Mouse (Mus musculus) macrophage (primary cell): ENCODE results near the gene Slc22a14. TPM values are rescaled to one million over a fixed set of nuclear protein-coding genes. Genes with fewer than 3 reads are reported as not detected.
"Not testable (repeated sequence)": the region's sequence is repeated elsewhere in the genome, so short reads cannot be mapped to it uniquely, and the experiment has no call there.

ENCODE experiments used
- H3K27ac ChIP-seq: fragments of 350-480 bp; formaldehyde crosslinking; 2 replicates; pipeline ENCODE4 v1.9.0; 2021
- H3K36me3 ChIP-seq: fragments of 350-480 bp; formaldehyde crosslinking; 2 replicates; pipeline ENCODE4 v1.9.0; 2021; ENCODE audit errors: inconsistent target
- H3K4me3 ChIP-seq: fragments of 350-480 bp; formaldehyde crosslinking; 2 replicates; pipeline ENCODE4 v1.9.0; 2021; ENCODE audit errors: inconsistent target
- H3K79me2 ChIP-seq: fragments of 350-480 bp; formaldehyde crosslinking; 2 replicates; pipeline ENCODE4 v1.9.0; 2021; ENCODE audit errors: inconsistent target
- WGBS: methylation state at CpG from one replicate; pipeline ENCODE4 v1.1.7; 2026; ENCODE audit warnings: inconsistent platforms; ENCODE audit not compliant: missing documents; 5-methylcytosine and 5-hydroxymethylcytosine counted together
- polyA plus RNA-seq: library from polyadenylated mRNA; stranded (reverse); fragments of 250-400 nt; gene quantifications from 3 replicates; pipeline ENCODE4 v1.2.4, GENCODE M21; 2018; ENCODE audit warnings: inconsistent platforms

Gene Slc22a14
- polyA plus RNA-seq, 1 experiment from 2014 or later = not detected

DNA sequence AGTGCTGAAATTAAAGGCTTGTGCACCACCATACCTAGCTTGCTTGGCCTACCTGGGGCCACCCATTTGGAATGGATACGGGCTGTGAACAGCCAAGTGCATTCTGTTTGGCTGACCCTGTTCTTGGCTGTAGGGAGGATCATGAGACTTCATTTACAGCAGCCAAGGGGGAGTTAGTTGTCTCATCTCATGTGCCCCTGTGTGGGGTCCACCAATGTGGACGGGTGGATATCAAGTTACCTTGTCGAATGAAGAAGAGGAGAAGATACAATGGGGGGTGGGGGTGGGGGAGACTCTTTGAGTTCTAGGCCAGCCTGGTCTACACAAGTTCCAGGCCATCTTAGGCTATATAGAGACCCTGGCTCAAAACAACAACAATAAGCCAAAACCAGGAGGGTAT is 9.7 kb upstream of the Slc22a14 start:
- Histone ChIP-seq H3K79me2 (no peaks in the 10 kb centered on the region), H3K27ac (no peak overlapping the region), H3K36me3 (no peaks in the 10 kb centered on the region), H3K4me3 (no peak overlapping the region)
- WGBS = 100% methylated on average over 3 of the region's 3 CpGs

DNA sequence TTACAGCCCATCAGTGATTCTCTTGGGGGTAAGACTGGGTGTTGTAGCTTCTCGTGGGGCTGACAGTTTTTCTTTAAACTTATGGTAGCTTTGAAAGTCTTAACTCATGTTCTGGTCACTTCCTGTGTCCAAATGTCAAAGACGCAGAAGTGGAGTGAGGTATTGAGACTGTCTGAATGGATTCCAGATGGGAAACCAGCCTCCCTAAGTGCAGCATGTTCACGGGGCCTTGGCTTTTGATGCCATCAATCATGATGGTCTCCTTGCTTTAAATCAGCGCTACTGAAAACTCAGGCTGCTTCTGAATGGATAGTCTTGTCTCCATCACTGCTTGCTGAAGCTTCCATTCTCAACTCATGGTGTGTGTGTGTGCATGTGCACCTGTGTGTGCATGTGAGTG is 5.9 kb upstream of the Slc22a14 start:
- Histone ChIP-seq H3K79me2 (no peaks in the 10 kb centered on the region), H3K4me3 (no peak overlapping the region), H3K36me3 (no peaks in the 10 kb centered on the region), H3K27ac (no peak overlapping the region)
- 91% methylated on average over 4 of the region's 4 CpGs for WGBS

DNA sequence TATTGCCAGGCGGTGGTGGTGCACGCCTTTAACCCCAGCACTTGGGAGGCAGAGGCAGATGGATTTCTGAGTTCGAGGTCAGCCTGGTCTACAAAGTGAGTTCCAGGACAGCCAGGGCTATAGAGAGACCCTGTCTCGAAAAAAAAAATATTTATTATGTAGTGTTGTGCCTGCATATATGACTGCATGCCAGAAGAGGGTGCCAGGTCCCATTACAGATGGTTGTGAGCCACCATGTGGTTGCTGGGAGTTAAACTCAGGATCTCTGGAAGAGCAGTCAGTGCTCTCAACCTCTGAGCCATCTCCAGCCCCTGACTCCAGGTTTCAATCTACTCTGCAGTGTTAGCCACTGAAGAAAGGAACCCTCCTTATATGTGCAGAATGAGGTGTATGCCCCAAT is 5.4 kb upstream of the Slc22a14 start:
- H3K27ac ChIP-seq, H3K4me3 ChIP-seq, H3K79me2 ChIP-seq, H3K36me3 ChIP-seq: not testable (repeated sequence)
- WGBS = 84% methylated on average over 4 of the region's 4 CpGs

DNA sequence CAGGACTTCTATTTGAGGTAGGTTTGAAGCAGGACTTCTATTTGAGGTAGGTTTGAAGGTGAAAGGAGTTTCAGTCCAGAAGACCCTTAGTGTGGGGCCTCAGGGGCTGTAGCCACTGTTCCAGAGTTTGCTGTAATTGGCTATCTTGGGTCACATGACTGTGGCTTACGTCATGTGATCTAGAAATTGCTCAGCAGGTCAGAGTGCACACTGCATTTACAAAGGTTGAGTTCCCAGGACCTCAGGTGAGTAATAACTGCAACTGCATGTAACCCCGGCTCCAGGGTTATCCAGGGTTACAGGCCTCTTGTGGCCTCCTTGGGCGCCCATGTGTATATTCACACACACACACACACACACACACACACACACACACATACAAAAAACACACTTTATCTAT is 3.0 kb upstream of the Slc22a14 start:
- WGBS = 97% methylated on average over 3 of the region's 3 CpGs
- Histone ChIP-seq H3K4me3 (no peak overlapping the region), H3K27ac (no peak overlapping the region), H3K36me3 (no peaks in the 10 kb centered on the region), H3K79me2 (no peaks in the 10 kb centered on the region)

DNA sequence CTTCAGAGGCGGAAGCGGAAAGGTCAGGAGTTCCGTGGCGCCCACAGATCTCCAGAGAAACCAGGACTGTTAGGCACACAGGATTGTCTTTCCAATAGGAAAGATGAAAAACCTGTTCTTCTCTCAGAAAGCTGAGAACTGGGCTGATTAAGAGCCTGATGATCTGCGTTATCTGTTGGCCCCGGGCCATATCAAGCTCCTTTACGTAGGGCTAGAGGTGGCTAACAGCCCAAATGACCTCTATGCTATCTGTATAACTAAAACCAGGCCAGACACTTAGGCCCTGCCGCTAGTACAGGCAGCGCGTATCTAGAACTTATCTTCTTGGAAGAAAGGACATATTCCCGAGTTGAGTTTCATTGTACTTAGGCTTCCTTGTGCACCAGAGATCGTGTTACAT is 2.1 kb downstream of the Slc22a14 start:
- Histone ChIP-seq H3K27ac (no peak overlapping the region), H3K4me3 (no peak overlapping the region), H3K36me3 (no peaks in the 10 kb centered on the region), H3K79me2 (no peaks in the 10 kb centered on the region)
- WGBS = 96% methylated on average over 12 of the region's 12 CpGs

DNA sequence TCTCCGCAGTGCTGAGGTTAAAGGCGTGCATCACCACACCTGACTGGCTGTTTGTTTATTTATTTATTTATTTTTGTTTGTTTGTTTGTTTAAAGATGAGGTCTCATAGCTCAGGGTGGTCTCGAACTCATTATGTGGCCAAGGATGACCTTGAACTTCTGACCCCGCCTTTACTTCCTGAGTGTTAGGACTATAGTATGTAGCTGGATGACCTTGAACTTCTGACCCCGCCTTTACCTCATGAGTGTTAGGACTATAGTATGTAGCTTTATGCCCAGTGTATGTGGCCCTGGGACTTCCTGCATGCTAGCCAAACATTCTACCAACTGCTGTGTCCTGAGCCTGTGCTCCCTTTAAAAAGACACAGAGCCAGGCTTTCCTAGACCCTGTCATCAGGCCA is 3.9 kb downstream of the Slc22a14 start:
- Histone ChIP-seq H3K79me2 (no peaks in the 10 kb centered on the region), H3K36me3 (no peaks in the 10 kb centered on the region), H3K4me3 (no peak overlapping the region), H3K27ac (no peak overlapping the region)
- WGBS = 100% methylated on average over 3 of the region's 5 CpGs

DNA sequence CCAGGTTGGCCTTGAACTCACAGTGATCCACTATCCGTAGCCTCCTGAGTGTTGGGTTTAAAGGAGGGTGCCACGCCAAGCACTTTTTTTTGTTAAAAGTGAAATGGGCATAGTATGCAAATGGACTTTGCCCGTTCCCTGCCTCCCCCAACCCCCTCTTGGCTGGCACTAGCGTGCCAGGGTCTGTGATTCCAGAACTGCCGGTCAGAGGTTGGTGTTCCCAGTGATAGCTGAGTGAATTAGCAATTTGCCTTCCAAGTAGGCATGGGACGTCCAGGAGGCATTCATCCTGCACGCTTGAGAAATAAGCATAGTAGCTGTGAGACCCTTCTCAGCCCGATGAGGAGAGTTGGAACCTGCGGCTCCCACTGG is 7.3 kb downstream of the Slc22a14 start:
- Histone ChIP-seq H3K36me3 (no peaks in the 10 kb centered on the region), H3K4me3 (peak overlapping the region; percentile 45), H3K79me2 (no peaks in the 10 kb centered on the region), H3K27ac (no peak overlapping the region)
- 55% methylated on average over 9 of the region's 9 CpGs for WGBS

DNA sequence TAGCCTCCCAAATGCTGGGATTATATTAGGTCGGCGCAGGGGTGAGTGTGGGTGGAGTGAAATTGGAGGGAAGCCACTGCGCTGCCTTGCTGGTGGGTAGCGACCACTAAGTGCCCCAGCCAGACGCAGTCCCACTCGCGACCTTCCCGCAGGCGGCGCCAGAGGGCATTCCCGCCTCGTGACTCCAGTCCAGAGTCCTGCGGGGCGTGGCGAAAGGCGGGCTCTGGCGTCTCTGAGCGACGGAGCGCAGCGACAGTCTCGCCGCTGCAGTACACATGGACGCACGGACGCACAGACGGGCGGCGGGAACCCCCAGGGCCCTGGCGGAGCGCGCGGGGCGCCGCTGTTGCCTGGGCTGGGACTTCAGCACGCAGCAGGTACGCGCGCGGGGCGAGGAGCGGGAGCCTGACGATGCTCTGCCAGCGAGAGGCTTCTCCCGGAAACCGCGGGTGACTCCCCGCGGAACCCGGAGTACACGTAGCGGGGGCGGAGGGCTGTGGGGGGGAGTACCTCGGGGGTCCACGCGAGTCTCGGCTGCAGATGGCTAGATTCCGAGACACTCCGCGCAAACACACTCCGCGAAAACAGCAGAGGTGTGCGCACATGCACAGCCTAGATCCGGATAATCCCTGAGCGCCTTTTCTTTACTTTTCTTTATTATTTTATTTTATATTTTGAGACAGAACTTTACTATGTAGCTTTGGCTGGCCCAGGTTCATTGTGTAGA is 7.9 kb downstream of the Slc22a14 start, which contains the start of gene Xylb:
Gene Xylb (plus strand): TSS at position 51 of the 727 bp plus-strand sequence.
- Histone ChIP-seq H3K79me2 (no peaks in the 10 kb centered on the region), H3K36me3 (no peaks in the 10 kb centered on the region), H3K4me3 (peak within 1 kb of the TSS; percentile 45), H3K27ac (no peak within 1 kb of the TSS)
- WGBS = 2% methylated on average over 65 of the region's 65 CpGs

DNA sequence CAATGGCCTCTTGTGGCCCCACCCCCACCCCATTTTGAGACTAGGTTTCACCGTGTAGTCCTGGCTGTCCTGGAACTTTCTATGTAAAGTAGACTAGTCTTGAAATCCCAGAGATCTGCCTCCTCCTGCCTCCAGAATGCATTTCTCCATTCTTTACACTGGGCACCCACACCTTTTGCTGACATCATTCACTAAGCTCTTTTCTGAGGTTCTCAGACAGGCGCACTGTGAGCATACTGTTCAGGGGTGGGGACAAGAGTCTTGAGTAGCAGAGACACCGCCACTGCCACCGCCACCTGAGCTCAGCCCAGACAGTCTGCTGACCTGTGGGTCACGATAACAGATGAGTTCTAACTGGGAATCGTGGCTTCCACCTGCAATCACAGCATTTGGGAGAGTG is 9.4 kb downstream of the Slc22a14 start:
- WGBS = 96% methylated on average over 6 of the region's 6 CpGs
- H3K27ac ChIP-seq = no peak overlapping the region
- H3K4me3 ChIP-seq = no peak overlapping the region
- H3K36me3 ChIP-seq = peaks cover 5% of the 10 kb centered on the region; the same call in 1 of the 2 replicates
- no peaks in the 10 kb centered on the region for H3K79me2 ChIP-seq

DNA sequence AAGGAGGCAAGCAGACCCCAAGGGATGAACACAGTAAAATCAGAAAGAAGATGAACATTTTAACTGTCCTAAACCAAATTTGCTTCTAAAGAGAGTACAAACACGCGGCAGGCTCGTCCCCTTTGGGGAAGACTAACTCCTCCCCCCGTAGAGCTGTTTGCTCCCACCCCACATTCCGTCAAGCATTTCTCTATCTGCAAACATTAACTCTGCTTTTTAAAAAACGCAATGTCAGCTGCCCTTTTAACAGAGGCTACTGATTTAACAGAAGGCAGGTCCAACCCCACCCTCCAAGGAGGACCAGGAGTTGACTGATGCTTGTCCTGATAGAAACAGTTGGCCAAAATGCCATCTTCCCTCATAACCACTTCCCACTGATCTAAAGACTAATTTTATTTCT is 11.4 kb downstream of the Slc22a14 start:
- no peak overlapping the region for H3K4me3 ChIP-seq
- 94% methylated on average over 6 of the region's 6 CpGs for WGBS

DNA sequence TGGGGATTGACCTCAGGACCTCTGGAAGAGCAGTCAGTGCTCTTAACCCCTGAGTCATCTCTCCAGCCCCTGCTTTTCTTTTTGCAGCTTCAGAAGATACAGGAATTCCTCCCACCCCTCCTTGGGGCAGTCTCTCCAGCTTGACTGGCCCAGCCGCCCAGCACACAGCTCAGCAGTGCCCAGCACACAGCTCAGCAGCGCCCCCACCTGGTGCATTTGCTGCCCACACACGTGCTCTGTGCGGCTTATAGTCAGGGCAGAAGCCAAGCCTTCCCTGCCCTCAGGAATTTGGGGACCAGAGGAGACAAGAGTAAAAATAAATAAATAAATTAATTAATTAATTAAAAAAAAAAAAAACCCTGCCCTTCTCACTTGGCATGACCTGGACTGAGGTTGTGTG is 13.3 kb downstream of the Slc22a14 start:
- WGBS = 38% methylated on average over 4 of the region's 4 CpGs
- Histone ChIP-seq H3K4me3 (no peak overlapping the region), H3K27ac (no peak overlapping the region), H3K79me2 (no peaks in the 10 kb centered on the region), H3K36me3 (peaks cover 32% of the 10 kb centered on the region)

More for the DNA sequence above, 11.4 kb downstream of the Slc22a14 start:
- Histone ChIP-seq H3K36me3 (peaks cover 16% of the 10 kb centered on the region; the same call in 1 of the 2 replicates), H3K79me2 (no peaks in the 10 kb centered on the region), H3K27ac (no peak overlapping the region)

DNA sequence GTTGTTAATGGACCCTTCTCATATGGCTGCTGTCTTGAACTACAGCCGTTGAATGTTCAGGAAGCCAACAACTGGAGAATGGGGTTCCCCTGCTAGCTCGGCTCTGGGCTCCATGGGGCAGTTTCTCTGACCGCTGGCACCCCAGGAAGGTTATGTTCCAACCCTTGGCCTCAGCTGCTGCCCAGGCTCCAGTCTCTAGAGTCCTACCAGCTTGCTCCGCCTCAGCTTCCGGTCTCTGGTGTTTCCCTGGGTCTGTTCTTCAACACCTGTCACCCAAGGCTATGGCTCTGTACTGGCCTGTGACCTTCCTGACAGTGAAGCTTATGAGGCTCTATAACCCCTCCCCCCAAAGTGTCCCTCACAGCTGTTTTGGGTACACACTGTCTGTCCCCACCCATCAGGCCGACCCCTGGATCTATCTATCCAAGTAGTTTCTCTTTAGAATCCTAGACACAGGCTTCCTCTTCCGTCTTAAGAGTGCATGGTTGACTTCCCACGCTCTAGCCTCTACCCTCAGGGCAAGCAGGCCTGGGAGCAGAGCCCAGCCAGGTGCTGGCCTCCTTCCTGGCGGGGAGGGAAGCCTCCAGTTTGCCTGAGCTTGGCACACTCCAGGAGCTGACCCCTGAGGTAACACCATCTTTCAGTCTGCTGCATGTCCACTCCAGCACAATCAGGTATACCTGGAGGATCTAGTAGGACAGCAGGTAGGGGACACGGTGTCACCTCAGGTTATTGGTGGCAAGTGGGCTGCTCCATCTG is 14.2 kb downstream of the Slc22a14 start:
- Histone ChIP-seq H3K4me3 (no peak overlapping the region), H3K36me3 (peaks cover 41% of the 10 kb centered on the region), H3K27ac (no peak overlapping the region), H3K79me2 (no peaks in the 10 kb centered on the region)
- WGBS = 89% methylated on average over 10 of the region's 10 CpGs

DNA sequence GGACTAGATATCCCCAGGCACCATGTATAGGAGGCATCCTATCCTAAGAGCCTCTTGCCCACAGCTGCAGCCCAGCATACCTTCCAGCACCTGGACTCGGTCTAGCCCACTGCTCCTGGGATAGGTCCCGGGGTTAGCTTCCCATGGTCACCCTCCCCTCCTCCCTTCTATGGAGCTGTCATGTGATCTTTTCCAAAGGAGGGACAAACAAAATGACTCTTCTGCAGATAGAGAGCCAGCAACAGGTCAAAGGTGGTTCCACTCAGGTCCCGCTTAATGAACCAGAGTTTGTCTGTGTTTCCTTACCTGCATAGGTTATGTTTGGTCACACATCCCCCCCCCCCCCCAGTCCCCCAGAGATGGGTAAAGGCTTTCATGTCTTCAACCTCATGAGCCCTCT is 14.8 kb downstream of the Slc22a14 start:
- peaks cover 47% of the 10 kb centered on the region for H3K36me3 ChIP-seq
- H3K27ac ChIP-seq = no peak overlapping the region
- H3K79me2 ChIP-seq = no peaks in the 10 kb centered on the region
- WGBS = 100% methylated on average over 3 of the region's 3 CpGs
- no peak overlapping the region for H3K4me3 ChIP-seq

DNA sequence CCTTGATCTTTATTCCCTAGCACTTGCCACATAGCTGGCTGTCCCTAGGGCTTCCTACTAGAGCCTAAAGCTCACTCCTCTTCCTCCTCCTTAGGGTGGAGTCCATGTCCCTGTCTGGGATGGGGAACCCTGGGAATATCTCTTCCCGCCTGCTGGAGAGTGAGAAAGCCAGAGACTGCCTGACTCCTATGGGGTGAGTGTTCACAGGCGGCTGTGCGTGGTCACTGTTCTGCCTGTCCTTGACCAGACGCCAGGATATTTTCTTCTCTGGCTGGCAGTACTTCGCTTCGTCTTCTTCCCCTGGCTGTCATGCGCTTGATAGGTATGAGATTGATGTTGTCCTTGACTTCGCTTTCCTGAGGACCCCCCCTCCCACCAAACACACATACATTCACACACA is 19.0 kb downstream of the Slc22a14 start:
- Histone ChIP-seq H3K27ac (no peak overlapping the region), H3K36me3 (peaks cover 69% of the 10 kb centered on the region), H3K79me2 (peaks cover 20% of the 10 kb centered on the region), H3K4me3 (no peak overlapping the region)
- WGBS = 85% methylated on average over 8 of the region's 8 CpGs

DNA sequence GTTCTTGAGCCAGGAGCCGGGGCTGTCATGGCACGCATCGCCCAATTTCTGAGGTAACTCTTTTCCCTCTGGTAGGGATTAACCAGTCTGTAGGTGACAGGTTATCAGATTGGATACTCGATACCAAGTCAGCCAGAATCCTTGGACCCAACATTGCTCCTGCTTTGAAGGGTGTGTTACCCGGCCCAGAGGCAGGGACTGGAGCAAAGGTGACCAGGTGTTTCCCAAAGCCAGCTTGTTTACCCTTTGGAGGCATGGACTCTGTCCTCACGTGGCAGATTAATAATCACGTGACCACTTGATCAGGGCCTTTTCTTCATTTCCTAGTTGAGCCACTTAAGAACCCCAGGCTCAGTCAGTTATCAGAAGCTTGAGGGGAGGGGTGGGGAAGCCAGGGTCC is 22.6 kb downstream of the Slc22a14 start:
- Histone ChIP-seq H3K36me3 (peaks cover 46% of the 10 kb centered on the region), H3K27ac (no peak overlapping the region), H3K4me3 (no peak overlapping the region), H3K79me2 (peaks cover 42% of the 10 kb centered on the region)
- 99% methylated on average over 7 of the region's 7 CpGs for WGBS
